Mouse (Mus musculus): ENCODE measurements around the gene Zxdc.

Zxdc gene

GRCm38 (mm10) chr6:90368976-90369724 is at the start of gene Zxdc:
TSS of gene Zxdc (plus strand) at chr6:90369492.
- peak; percentile 99 for DNase-seq (ENCODE audit: low spot score)

- no peak for DNase-seq (ENCODE audit: low spot score)
These were observed 48.9 kb upstream of the Zxdc start for GRCm38 (mm10) chr6:90320429-90320828.

GRCm38 (mm10) chr6:90321811-90322210 is 47.5 kb upstream of the Zxdc start:
- no peak for DNase-seq (ENCODE audit: low spot score)

GRCm38 (mm10) chr6:90324026-90324425 is 45.3 kb upstream of the Zxdc start:
- DNase-seq (ENCODE audit: low spot score), result no peak

- no peak for DNase-seq (ENCODE audit: low spot score)
These were observed 44.8 kb upstream of the Zxdc start for GRCm38 (mm10) chr6:90324463-90324862.

- no peak for DNase-seq (ENCODE audit: low spot score)
These were observed 44.3 kb upstream of the Zxdc start, which contains the start of gene Chst13 for GRCm38 (mm10) chr6:90324991-90325390. TSS of gene Chst13 (minus strand) at chr6:90325185.

- DNase-seq (ENCODE audit: low spot score), result no peak
These were observed 41.6 kb upstream of the Zxdc start for GRCm38 (mm10) chr6:90327670-90328069.

- DNase-seq (ENCODE audit: low spot score), result peak; percentile 65
These were observed 39.3 kb upstream of the Zxdc start for GRCm38 (mm10) chr6:90329953-90330352.

- DNase-seq (ENCODE audit: low spot score), result no peak
These were observed 36.5 kb upstream of the Zxdc start, which contains the start of gene Uroc1 for GRCm38 (mm10) chr6:90332561-90333425. TSS of gene Uroc1 (plus strand) at chr6:90333284.

- no peak for DNase-seq (ENCODE audit: low spot score)
These were observed 35.0 kb upstream of the Zxdc start for GRCm38 (mm10) chr6:90334244-90334643.

GRCm38 (mm10) chr6:90342343-90342742 is 26.9 kb upstream of the Zxdc start:
- DNase-seq (ENCODE audit: low spot score), result no peak

- DNase-seq (ENCODE audit: low spot score), result no peak
These were observed 22.1 kb upstream of the Zxdc start for GRCm38 (mm10) chr6:90347183-90347582.

- no peak for DNase-seq (ENCODE audit: low spot score)
These were observed 20.8 kb upstream of the Zxdc start for GRCm38 (mm10) chr6:90348500-90348899.

GRCm38 (mm10) chr6:90350011-90350410 is 19.3 kb upstream of the Zxdc start:
- no peak for DNase-seq (ENCODE audit: low spot score)

GRCm38 (mm10) chr6:90358142-90358541 is 11.2 kb upstream of the Zxdc start:
- no peak for DNase-seq (ENCODE audit: low spot score)

GRCm38 (mm10) chr6:90359445-90359844 is 9.8 kb upstream of the Zxdc start:
- DNase-seq (ENCODE audit: low spot score), result no peak

GRCm38 (mm10) chr6:90360024-90360781 is 9.1 kb upstream of the Zxdc start:
- peak; percentile 72 for DNase-seq (ENCODE audit: low spot score)

- no peak for DNase-seq (ENCODE audit: low spot score)
These were observed 8.2 kb upstream of the Zxdc start for GRCm38 (mm10) chr6:90360922-90361614.

- peak; percentile 58 for DNase-seq (ENCODE audit: low spot score)
These were observed 6.0 kb upstream of the Zxdc start for GRCm38 (mm10) chr6:90363301-90363700.

GRCm38 (mm10) chr6:90369725-90370553 is 647 bp downstream of the Zxdc start:
- DNase-seq (ENCODE audit: low spot score), result peak; percentile 62

GRCm38 (mm10) chr6:90374647-90375046 is 5.4 kb downstream of the Zxdc start:
- DNase-seq (ENCODE audit: low spot score), result no peak
